In genomic region chr17:13668052-13669015, GRCm38 (mm10) we compare ENCODE assay signal across 8 mouse cellular contexts.
DNase-seq lines count a peak whose midpoint lies in the region; ATAC-seq and TF ChIP-seq lines count a peak whose summit lies in the region.

No protein-coding gene starts in this region.

- peak overlapping the region; percentile 38 for H3K4me2 ChIP-seq in forebrain, embryonic 12.5 days
- H3K4me2 ChIP-seq in intestine, embryonic 15.5 days (replicated peaks), result peak overlapping the region; percentile 30; the same call in 1 of the 2 replicates
- H3K4me2 ChIP-seq in midbrain, embryonic 13.5 days (replicated peaks), result peak overlapping the region; percentile 40

- H3K4me3 ChIP-seq in cerebellum, adult 2 months (replicated peaks; ENCODE audit: insufficient read depth, low read depth, low read length), result no peak overlapping the region
- H3K4me3 ChIP-seq in forebrain, embryonic 12.5 days (replicated peaks), result 0 out of 2 replicates have a peak overlapping the region, but pooled peaks have one; percentile 3
- no peak overlapping the region for H3K4me3 ChIP-seq in intestine, embryonic 15.5 days (replicated peaks)
- no peak overlapping the region for H3K4me3 ChIP-seq in midbrain, embryonic 13.5 days (replicated peaks)

- peak; percentile 72 to 77 for DNase-seq in cerebellum, postnatal 10 days
- DNase-seq in cerebellum, adult 2 months, result no peak
- DNase-seq in A20 (ENCODE audit: low read depth, low spot score), result peak; percentile 38
- DNase-seq in thymus, postnatal 4 days, result peak; percentile 69
- DNase-seq in B cell, adult 2 months, result no peak

- H3K27me3 ChIP-seq in cerebellum, adult 2 months (ENCODE audit: control insufficient read depth, insufficient read depth, low read length), result no peaks in the 10 kb centered on the region
- no peaks in the 10 kb centered on the region for H3K27me3 ChIP-seq in forebrain, embryonic 12.5 days
- H3K27me3 ChIP-seq in intestine, embryonic 15.5 days (replicated peaks), result no peaks in the 10 kb centered on the region
- H3K27me3 ChIP-seq in midbrain, embryonic 13.5 days, result no peaks in the 10 kb centered on the region

- TF ChIP-seq CTCF in cerebellum, adult 2 months (IDR thresholded peaks at IDR 0.05; ENCODE audit: borderline replicate concordance, insufficient read depth, low read depth, low read length), result no peak

- 0 out of 2 replicates have a peak overlapping the region, but pooled peaks have one; percentile 22 for H3K9ac ChIP-seq in forebrain, embryonic 12.5 days
- H3K9ac ChIP-seq in intestine, embryonic 15.5 days, result no peak overlapping the region
- peak overlapping the region; percentile 54 for H3K9ac ChIP-seq in midbrain, embryonic 13.5 days (replicated peaks)

- peaks cover 21% of the 10 kb centered on the region for H3K4me1 ChIP-seq in cerebellum, adult 2 months (ENCODE audit: control insufficient read depth, insufficient read depth, low read length)
- H3K4me1 ChIP-seq in forebrain, embryonic 12.5 days, result peaks cover 58% of the 10 kb centered on the region
- peaks cover 23% of the 10 kb centered on the region for H3K4me1 ChIP-seq in intestine, embryonic 15.5 days (replicated peaks)
- peaks cover 55% of the 10 kb centered on the region for H3K4me1 ChIP-seq in midbrain, embryonic 13.5 days (replicated peaks)

- no peaks in the 10 kb centered on the region for H3K9me3 ChIP-seq in forebrain, embryonic 12.5 days
- no peaks in the 10 kb centered on the region for H3K9me3 ChIP-seq in intestine, embryonic 15.5 days
- no peaks in the 10 kb centered on the region for H3K9me3 ChIP-seq in midbrain, embryonic 13.5 days

- no peak overlapping the region for H3K27ac ChIP-seq in cerebellum, adult 2 months (ENCODE audit: insufficient read depth, low read length)
- peak overlapping the region; percentile 98 for H3K27ac ChIP-seq in forebrain, embryonic 12.5 days
- H3K27ac ChIP-seq in intestine, embryonic 15.5 days, result peak overlapping the region; percentile 17; the same call in 1 of the 2 replicates
- H3K27ac ChIP-seq in midbrain, embryonic 13.5 days, result peak overlapping the region; percentile 97

- TF ChIP-seq POLR2A in cerebellum, adult 2 months (IDR thresholded peaks at IDR 0.05; ENCODE audit: borderline replicate concordance, insufficient read depth, low read length), result no peak

- WGBS in cerebellum, adult 2 months, result 48% methylated on average over 16 of the region's 16 CpGs
- 4% methylated on average over 16 of the region's 16 CpGs for WGBS in forebrain, embryonic 12.5 days
- WGBS in intestine, embryonic 15.5 days, result 15% methylated on average over 16 of the region's 16 CpGs
- 5% methylated on average over 15 of the region's 16 CpGs for WGBS in midbrain, embryonic 13.5 days

- peak; percentile 90 for ATAC-seq in forebrain, embryonic 12.5 days (ENCODE audit: low FRiP score)
- ATAC-seq in intestine, embryonic 15.5 days, result peak; percentile 73
- ATAC-seq in midbrain, embryonic 13.5 days, result peak; percentile 91

- no peaks in the 10 kb centered on the region for H3K36me3 ChIP-seq in forebrain, embryonic 12.5 days (replicated peaks)
- no peaks in the 10 kb centered on the region for H3K36me3 ChIP-seq in intestine, embryonic 15.5 days
- no peaks in the 10 kb centered on the region for H3K36me3 ChIP-seq in midbrain, embryonic 13.5 days

Comparison
In these comparisons a context has a peak if more than half of its experiments do, and no peak if none do; other contexts are left out.
1. DNase-seq: peak in cerebellum, postnatal 10 days (2 of 2), A20 (single experiment) and thymus, postnatal 4 days (single experiment); none in cerebellum, adult 2 months (0 of 2) and B cell, adult 2 months (0 of 2).
2. Peak in every context shown above with its lines, with median percentiles within 50 percentile points of each other: ATAC-seq and H3K4me2 ChIP-seq.